Mouse (Mus musculus) cerebellum, adult 2 months (tissue): Measurements from ENCODE around the gene Vwa1. TPM values are rescaled to one million over a fixed set of nuclear protein-coding genes. Genes with fewer than 3 reads are reported as not detected.
"Not testable (repeated sequence)": the region's sequence is repeated elsewhere in the genome, so short reads cannot be mapped to it uniquely, and the experiment has no call there.

Experiments
- DNase-seq, 2 experiments: peaks; one replicate each; pipeline ENCODE4 v3.0.0; 2021
- H3K27ac ChIP-seq: fragments of 200-500 bp; 2 replicates; pipeline ENCODE4 v1.5.1; 2012; ENCODE audit warnings: low read length, control low read depth, inconsistent platforms; ENCODE audit not compliant: insufficient read depth
- H3K27me3 ChIP-seq: fragments of 200-500 bp; 2 replicates; pipeline ENCODE4 v1.6.1; 2012; ENCODE audit warnings: inconsistent platforms, mild to moderate bottlenecking, low read length, moderate library complexity; ENCODE audit not compliant: control insufficient read depth, insufficient read depth
- H3K4me1 ChIP-seq: fragments of 200-500 bp; 2 replicates; pipeline ENCODE4 v1.6.1; 2011; ENCODE audit warnings: low read length; ENCODE audit not compliant: control insufficient read depth, insufficient read depth
- H3K4me3 ChIP-seq: fragments of 200-500 bp; replicated peaks from 2 replicates; pipeline ENCODE3; 2011; ENCODE audit warnings: mild to moderate bottlenecking, low read depth, low read length, control low read depth; ENCODE audit not compliant: insufficient read depth
- CTCF ChIP-seq: fragments of 200-500 bp; IDR thresholded peaks from 2 replicates; pipeline ENCODE4 v1.5.1; 2011; ENCODE audit warnings: low read depth, mild to moderate bottlenecking, control low read depth, low read length, moderate library complexity, borderline replicate concordance; ENCODE audit not compliant: insufficient read depth
- POLR2A ChIP-seq: fragments of 200-500 bp; IDR thresholded peaks from 2 replicates; pipeline ENCODE4 v1.6.1; 2011; ENCODE audit warnings: low read length, control low read depth, borderline replicate concordance; ENCODE audit not compliant: insufficient read depth
- WGBS: fragments of 180-500 bp; shearing (Covaris S2); methylation state at CpG from one replicate; pipeline ENCODE4 v1.1.7; 2018; 5-methylcytosine and 5-hydroxymethylcytosine counted together
- polyA plus RNA-seq: library from polyadenylated mRNA; depleted of rRNA; stranded (reverse); fragments of >200 nt; gene quantifications from 2 replicates; pipeline ENCODE4 v1.2.3, GENCODE M21; 2012

Vwa1 gene
- polyA plus RNA-seq, 1 experiment = 35.4 TPM

GRCm38 (mm10) chr4:155746575-155747490 lies 27.7 kb downstream of the Vwa1 start:
- peak overlapping the region; percentile 100 for H3K27ac ChIP-seq
- TF ChIP-seq POLR2A = 0 out of 2 replicates have a peak, but pooled peaks have one; percentile 19
- no peak for TF ChIP-seq CTCF
- DNase-seq = peak; percentile 64 to 68
- whole genome bisulfite sequencing = 17% methylated on average over 17 of the region's 17 CpGs
- H3K4me1 ChIP-seq = peaks cover 56% of the 10 kb centered on the region
- no peaks in the 10 kb centered on the region for H3K27me3 ChIP-seq
- H3K4me3 ChIP-seq = peak overlapping the region; percentile 4

- TF ChIP-seq CTCF (no peak), POLR2A (peak; percentile 32; the same call in 1 of the 2 replicates)
- no peaks in the 10 kb centered on the region for H3K27me3 ChIP-seq
- WGBS = 14% methylated on average over 8 of the region's 8 CpGs
- DNase-seq = peak; percentile 76 to 91
- peak overlapping the region; percentile 10 for H3K4me3 ChIP-seq
- H3K27ac ChIP-seq = peak overlapping the region; percentile 100
- H3K4me1 ChIP-seq = peaks cover 64% of the 10 kb centered on the region
Observed at GRCm38 (mm10) chr4:155746036-155746548, 28.4 kb downstream of the Vwa1 start.

GRCm38 (mm10) chr4:155745136-155745535 lies 29.4 kb downstream of the Vwa1 start:
- Histone ChIP-seq H3K27ac (peak overlapping the region; percentile 100), H3K4me3 (no peak overlapping the region), H3K4me1 (peaks cover 73% of the 10 kb centered on the region), H3K27me3 (no peaks in the 10 kb centered on the region)
- 63% methylated on average over 5 of the region's 5 CpGs for WGBS
- TF ChIP-seq CTCF (no peak), POLR2A (no peak)
- no peak for DNase-seq

GRCm38 (mm10) chr4:155744474-155744873 lies 30.0 kb downstream of the Vwa1 start:
- 14% methylated on average over 8 of the region's 8 CpGs for WGBS
- peak; percentile 69 to 70 for DNase-seq
- Histone ChIP-seq H3K27ac (peak overlapping the region; percentile 100), H3K27me3 (no peaks in the 10 kb centered on the region), H3K4me1 (peaks cover 76% of the 10 kb centered on the region), H3K4me3 (peak overlapping the region; percentile 7)
- peak; percentile 15; the same call in 1 of the 2 replicates for TF ChIP-seq POLR2A
- TF ChIP-seq CTCF = no peak

- H3K4me3 ChIP-seq = no peak overlapping the region
- peaks cover 87% of the 10 kb centered on the region for H3K4me1 ChIP-seq
- no peak for DNase-seq
- peak overlapping the region; percentile 48; the same call in 1 of the 2 replicates for H3K27ac ChIP-seq
- TF ChIP-seq CTCF = no peak
- no peak for TF ChIP-seq POLR2A
- 77% methylated on average over 5 of the region's 5 CpGs for WGBS
- H3K27me3 ChIP-seq = no peaks in the 10 kb centered on the region
Observed at GRCm38 (mm10) chr4:155742684-155743083, 31.8 kb downstream of the Vwa1 start.

- peak in 1 of 2 experiments; percentile 46 for DNase-seq
- 35% methylated on average over 10 of the region's 10 CpGs for WGBS
- H3K27me3 ChIP-seq, H3K4me3 ChIP-seq: not testable (repeated sequence)
- peak overlapping the region; percentile 48 for H3K27ac ChIP-seq
- peaks cover 75% of the 10 kb centered on the region for H3K4me1 ChIP-seq
Observed at GRCm38 (mm10) chr4:155740681-155741080, 33.8 kb downstream of the Vwa1 start.

- WGBS = 13% methylated on average over 37 of the region's 37 CpGs
- Histone ChIP-seq H3K27ac (peak overlapping the region; percentile 48), H3K27me3 (no peaks in the 10 kb centered on the region), H3K4me3 (peak overlapping the region; percentile 6), H3K4me1 (peaks cover 68% of the 10 kb centered on the region)
- TF ChIP-seq POLR2A (0 out of 2 replicates have a peak, but pooled peaks have one; percentile 7), CTCF (no peak)
- DNase-seq = peak; percentile 83 to 86
Observed at GRCm38 (mm10) chr4:155739741-155740636, 34.5 kb downstream of the Vwa1 start.
